Mouse (Mus musculus) myocyte (in vitro differentiated cells): ENCODE measurements at regions not wholly inside any gene's neighbourhood (a gene's known extent, or its start where the extent isn't known, plus 50 kb on each side); places are given as distances from the start of the nearest gene placed in this dataset.

Experiments used
- CEBPB ChIP-seq: IDR thresholded peaks from 2 replicates; pipeline ENCODE4 v1.6.1; 2011; ENCODE audit warnings: mild to moderate bottlenecking, moderate library complexity; ENCODE audit not compliant: poor library complexity, insufficient read depth, severe bottlenecking
- E2F4 ChIP-seq: IDR thresholded peaks from one replicate; pipeline ENCODE4 v1.6.1; 2011; ENCODE audit warnings: mild to moderate bottlenecking, control low read depth, moderate library complexity; ENCODE audit not compliant: insufficient read depth
- MAX ChIP-seq: IDR thresholded peaks from one replicate; pipeline ENCODE4 v1.6.1; 2011; ENCODE audit warnings: low read depth, mild to moderate bottlenecking, control low read depth
- MYOD1 ChIP-seq, 3 experiments: IDR thresholded peaks; one replicate each; pipeline ENCODE4 v1.6.1; 2011; ENCODE audit warnings: control low read depth in 2 of 3, low read depth in 2 of 3, mild to moderate bottlenecking in 2 of 3, moderate library complexity in 1 of 3; ENCODE audit not compliant: insufficient read length in 2 of 3, control insufficient read depth in 1 of 3
- MYOG ChIP-seq, 3 experiments: IDR thresholded peaks; one replicate each; pipeline ENCODE4 v1.6.1; 2011; ENCODE audit warnings: control low read depth in 2 of 3, low read depth in 2 of 3, mild to moderate bottlenecking in 2 of 3; ENCODE audit not compliant: insufficient read length in 2 of 3, control insufficient read depth in 1 of 3, insufficient read depth in 1 of 3
- POLR2A ChIP-seq: IDR thresholded peaks from one replicate; pipeline ENCODE4 v1.6.1; 2011; ENCODE audit warnings: low read depth, mild to moderate bottlenecking, control low read depth, moderate library complexity; ENCODE audit not compliant: insufficient read length
- POLR2AphosphoS2 ChIP-seq: IDR thresholded peaks from one replicate; pipeline ENCODE4 v1.6.1; 2011; ENCODE audit warnings: low read depth, control low read depth; ENCODE audit not compliant: insufficient read length
- REST ChIP-seq: IDR thresholded peaks from one replicate; pipeline ENCODE4 v1.6.1; 2011; ENCODE audit warnings: mild to moderate bottlenecking, control low read depth, moderate library complexity; ENCODE audit not compliant: insufficient read depth, insufficient read length
- SRF ChIP-seq: IDR thresholded peaks from one replicate; pipeline ENCODE4 v1.6.1; 2011; ENCODE audit warnings: low read depth; ENCODE audit not compliant: control insufficient read depth, insufficient read length
- TCF12 ChIP-seq: IDR thresholded peaks from one replicate; pipeline ENCODE4 v1.6.1; 2011; ENCODE audit warnings: mild to moderate bottlenecking, control low read depth; ENCODE audit not compliant: poor library complexity, insufficient read depth, severe bottlenecking
- USF1 ChIP-seq: IDR thresholded peaks from one replicate; pipeline ENCODE4 v1.6.1; 2011; ENCODE audit warnings: low read depth, mild to moderate bottlenecking, control low read depth, moderate library complexity

GRCm38 (mm10) chr5:118434718-118435555 is 125.5 kb upstream of the Med13l start:
- TF ChIP-seq CEBPB (no peak), POLR2A (no peak), MYOD1 (IDR thresholded peaks at IDR 0.05; ENCODE audit: control insufficient read depth in 1 of 3, insufficient read length in 2 of 3, low read depth in 2 of 3) (no peak), MAX (no peak), REST (no peak), USF1 (no peak), MYOG (IDR thresholded peaks at IDR 0.05; ENCODE audit: control insufficient read depth in 1 of 3, insufficient read depth in 1 of 3, insufficient read length in 2 of 3, low read depth in 2 of 3) (no peak), SRF (no peak), TCF12 (no peak), E2F4 (no peak), POLR2AphosphoS2 (no peak)
